Mouse (Mus musculus) kidney, adult 8-10 months (tissue): ENCODE data around the gene Brwd1.
"Not testable (repeated sequence)": the region's sequence is repeated elsewhere in the genome, so short reads cannot be mapped to it uniquely, and the experiment has no call there.

Experiments
- DNase-seq, 2 experiments: peaks; one replicate each; pipeline ENCODE4 v3.0.0; 2022

Brwd1 gene

GRCm38 (mm10) chr16:96080524-96080923, 1.8 kb downstream of the Brwd1 start:
- no peak for DNase-seq

- no peak for DNase-seq
These were observed 14.0 kb downstream of the Brwd1 start for GRCm38 (mm10) chr16:96068364-96068763.

DNA sequence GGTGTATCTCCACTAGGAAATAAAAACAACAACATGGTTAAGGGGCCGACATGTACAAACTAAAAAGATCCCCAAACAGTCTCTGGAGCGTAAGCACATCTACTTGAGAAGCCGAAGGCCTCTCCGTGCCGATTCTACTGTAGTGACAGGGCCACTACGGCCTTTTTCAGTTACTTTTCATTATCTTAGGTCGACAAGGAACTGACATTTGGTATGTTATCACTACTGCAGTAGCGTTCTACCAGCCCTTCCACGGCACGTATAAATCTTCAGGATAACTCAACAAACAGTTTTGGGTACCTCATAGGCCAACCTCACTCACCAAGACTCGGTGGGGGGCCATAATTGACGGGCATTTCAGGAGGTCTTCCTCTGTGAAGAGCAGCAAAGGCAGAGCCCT, 16.2 kb downstream of the Brwd1 start:
- no peak for DNase-seq

DNA sequence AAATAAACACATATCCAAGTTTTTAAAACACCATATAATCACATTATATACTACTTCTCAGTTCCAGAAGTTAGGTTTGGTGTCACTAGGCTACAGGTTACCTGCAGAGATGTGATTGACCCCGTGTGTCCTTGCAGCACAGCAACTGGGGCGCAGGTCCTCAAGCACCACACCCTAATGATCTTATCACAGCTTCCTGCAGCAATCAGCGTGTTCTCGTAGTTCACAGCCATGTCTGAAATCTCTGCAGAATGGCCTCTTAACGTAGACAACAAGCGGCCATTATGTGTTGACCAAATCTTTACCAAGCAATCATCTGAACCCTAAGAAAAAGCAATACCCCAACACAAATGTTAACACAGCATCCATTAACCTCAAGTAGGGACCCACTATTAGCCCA, 17.7 kb downstream of the Brwd1 start:
- no peak for DNase-seq

DNA sequence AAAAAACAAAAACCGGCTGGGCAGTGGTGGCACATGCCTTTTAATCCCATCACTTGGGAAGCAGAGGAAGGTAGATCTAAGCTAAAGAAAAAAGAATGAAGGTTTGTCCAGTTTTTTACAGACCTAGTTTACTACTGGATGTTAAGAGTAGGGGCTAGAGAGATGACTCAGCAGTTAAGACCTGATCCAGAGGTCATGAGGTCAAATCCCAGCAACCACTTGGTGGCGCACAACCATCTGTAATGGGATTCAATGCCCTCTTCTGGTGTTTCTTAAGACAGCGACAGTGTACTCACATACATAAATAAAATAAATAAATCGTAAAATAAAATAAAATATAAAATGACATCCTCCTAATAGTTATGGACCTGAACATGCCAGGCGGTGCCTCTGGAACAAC, 38.2 kb downstream of the Brwd1 start:
- DNase-seq: peak; percentile 43 to 68

GRCm38 (mm10) chr16:96040691-96041090, 41.6 kb downstream of the Brwd1 start:
- DNase-seq: no peak

- DNase-seq: no peak
These were observed 42.8 kb downstream of the Brwd1 start for GRCm38 (mm10) chr16:96039538-96039937.

- DNase-seq: no peak
These were observed 47.9 kb downstream of the Brwd1 start for GRCm38 (mm10) chr16:96034473-96034872.

GRCm38 (mm10) chr16:96032368-96033043, 49.8 kb downstream of the Brwd1 start:
- no peak for DNase-seq

DNA sequence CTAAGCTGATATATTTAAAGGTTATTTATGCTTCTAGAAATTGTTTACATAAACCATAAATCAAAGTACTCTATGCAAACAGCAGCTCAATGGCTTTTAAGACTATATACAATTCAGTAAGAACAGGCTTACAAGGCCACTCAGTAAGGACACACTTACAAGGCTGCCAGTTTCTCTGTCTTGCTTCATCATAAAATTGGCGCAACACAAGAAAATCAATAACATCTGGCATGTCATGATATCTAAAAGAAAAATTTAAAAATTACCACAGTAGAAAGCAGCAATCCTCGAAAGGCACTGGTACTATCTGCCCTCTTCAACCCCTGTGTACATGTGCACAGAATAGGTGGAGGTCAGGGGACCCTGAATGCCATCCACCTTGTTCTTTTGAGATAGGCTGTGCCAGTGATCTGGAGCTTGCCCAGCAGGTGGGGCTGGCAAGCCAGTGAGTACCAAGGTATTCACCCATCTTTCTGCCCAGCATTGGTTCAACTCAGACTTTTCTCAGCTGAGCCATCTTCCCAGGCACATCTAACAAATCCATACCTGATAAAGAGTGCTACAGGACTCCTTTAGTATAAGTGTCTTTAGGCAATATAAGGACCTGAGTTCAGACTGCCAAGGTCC, 51.7 kb downstream of the Brwd1 start:
- peak in 1 of 2 experiments; percentile 15 for DNase-seq

- DNase-seq: no peak
These were observed 56.1 kb downstream of the Brwd1 start for GRCm38 (mm10) chr16:96026256-96026655.

GRCm38 (mm10) chr16:96025244-96025643, 57.1 kb downstream of the Brwd1 start:
- no peak for DNase-seq

DNA sequence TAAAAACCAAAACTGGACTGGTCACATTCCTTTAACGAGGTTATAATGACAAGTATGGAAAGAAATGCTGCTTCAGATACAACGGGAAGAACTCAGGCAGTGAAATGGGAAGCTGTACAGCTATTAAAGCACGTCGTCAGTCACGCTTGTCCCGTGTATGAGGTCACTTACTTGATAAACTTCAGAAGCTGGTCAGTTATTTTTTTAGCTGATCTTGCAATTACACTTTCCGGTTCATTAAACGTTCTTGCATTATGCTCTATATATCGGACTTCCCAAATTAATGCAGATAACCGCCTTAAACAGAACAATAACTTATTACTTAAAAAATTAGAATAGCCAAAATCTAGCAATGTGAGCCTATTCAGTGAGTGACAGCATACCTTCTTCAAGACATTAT, 61.3 kb downstream of the Brwd1 start:
- no peak for DNase-seq

DNA sequence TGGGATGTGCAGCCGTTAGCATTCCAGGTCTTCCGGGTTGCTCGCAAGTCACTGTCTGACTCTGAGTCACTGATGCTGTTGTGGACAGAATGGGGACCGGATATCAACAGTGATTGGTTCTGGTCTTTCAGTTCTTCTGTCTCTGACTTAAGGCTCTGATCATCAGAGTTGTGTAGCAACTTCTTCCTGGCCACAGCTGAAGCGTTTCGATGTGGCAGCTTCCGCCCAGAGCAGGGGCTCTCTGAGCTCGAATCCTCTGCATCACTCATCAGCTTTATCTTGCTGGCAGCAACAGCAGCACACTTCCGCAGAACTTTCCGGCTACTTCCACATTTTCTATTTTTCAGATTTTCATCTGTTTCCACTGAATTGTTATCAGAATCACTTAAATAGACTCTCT, 73.2 kb downstream of the Brwd1 start:
- DNase-seq: not testable (repeated sequence)

DNA sequence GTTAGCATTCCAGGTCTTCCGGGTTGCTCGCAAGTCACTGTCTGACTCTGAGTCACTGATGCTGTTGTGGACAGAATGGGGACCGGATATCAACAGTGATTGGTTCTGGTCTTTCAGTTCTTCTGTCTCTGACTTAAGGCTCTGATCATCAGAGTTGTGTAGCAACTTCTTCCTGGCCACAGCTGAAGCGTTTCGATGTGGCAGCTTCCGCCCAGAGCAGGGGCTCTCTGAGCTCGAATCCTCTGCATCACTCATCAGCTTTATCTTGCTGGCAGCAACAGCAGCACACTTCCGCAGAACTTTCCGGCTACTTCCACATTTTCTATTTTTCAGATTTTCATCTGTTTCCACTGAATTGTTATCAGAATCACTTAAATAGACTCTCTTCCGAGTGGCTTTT, 78.0 kb downstream of the Brwd1 start:
- not testable (repeated sequence) for DNase-seq

DNA sequence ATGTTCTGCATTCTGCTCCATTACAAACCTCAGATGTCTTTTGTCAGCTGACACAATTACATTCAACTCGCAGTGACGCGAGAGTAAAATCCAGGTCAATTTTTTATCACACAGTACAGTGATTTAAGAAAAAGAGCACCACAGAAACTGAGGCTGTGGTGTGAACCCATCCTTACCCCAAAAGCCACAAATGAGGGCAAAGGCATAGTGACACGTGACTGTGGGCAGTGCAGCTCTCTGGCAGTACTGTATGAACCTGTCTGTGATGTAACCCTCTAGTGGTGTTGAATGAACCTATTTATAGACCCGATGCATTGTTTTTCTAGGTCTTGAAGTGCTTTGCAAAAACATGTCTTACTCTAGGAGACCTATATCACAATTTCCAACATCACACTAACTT, 83.0 kb downstream of the Brwd1 start:
- no peak for DNase-seq

GRCm38 (mm10) chr16:95996156-95996555, 86.2 kb downstream of the Brwd1 start:
- no peak for DNase-seq

- DNase-seq: not testable (repeated sequence)
These were observed 87.8 kb downstream of the Brwd1 start for GRCm38 (mm10) chr16:95994576-95994975.

GRCm38 (mm10) chr16:95992596-95992995, 89.7 kb downstream of the Brwd1 start:
- DNase-seq: no peak

- peak in 1 of 2 experiments; percentile 13 for DNase-seq
These were observed 91.0 kb downstream of the Brwd1 start for GRCm38 (mm10) chr16:95991122-95991900.

DNA sequence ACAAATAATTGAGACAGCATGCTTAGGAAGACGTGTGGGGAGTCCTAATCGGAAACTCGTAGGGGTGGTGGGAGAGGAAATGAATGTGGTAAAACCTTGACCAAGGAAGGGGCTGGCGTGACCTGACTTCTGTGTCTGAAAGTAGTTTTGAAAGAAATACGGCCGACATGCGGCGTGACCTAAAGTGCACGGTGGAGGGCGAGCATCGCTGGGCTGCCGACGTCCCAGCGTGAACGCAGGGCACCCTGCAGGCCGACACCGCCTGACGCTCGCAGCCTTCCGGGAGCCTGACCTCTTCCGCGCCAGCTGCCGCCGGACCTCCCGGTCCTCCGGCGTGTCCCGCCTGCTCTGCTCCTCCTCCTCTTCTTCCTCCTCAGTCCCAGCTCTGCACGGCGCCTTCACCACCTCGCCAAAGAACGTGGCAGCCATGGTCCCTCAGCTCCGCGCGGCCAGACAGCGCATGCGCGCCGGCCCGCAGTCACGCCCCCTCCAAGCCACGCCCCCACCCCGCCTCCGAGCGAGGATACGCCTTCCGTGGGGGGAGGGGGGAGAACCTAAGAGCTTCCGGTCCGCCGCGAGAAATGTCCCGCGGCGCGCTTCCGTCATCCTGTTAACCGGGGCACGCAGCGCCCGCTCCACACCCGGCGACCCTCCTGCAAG, 91.7 kb downstream of the Brwd1 start, which contains the start of gene Psmg1:
Gene Psmg1, minus strand, starts transcription at position 499 of the 660 bp plus-strand sequence.
- peak; percentile 93 to 97 for DNase-seq

DNA sequence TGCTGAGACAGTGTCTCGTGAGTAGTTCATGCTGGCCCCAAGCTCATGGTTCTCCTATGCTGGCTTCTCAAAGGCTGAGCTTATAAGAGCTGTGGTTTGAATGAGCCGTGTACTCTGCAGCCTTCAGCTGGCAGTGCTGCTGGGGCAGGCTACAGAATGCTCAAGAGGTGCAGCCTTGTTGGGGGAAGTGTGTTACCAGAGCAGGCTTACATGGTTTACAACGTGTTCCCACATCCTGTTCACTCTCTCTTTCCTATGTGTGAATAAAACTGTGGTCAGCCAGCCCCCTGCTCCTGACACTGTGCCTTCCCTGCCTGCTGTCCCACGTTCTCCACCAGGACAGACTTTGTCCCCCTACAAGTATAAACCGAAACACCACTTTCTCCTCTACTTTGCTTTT, 97.4 kb downstream of the Brwd1 start:
- no peak for DNase-seq

DNA sequence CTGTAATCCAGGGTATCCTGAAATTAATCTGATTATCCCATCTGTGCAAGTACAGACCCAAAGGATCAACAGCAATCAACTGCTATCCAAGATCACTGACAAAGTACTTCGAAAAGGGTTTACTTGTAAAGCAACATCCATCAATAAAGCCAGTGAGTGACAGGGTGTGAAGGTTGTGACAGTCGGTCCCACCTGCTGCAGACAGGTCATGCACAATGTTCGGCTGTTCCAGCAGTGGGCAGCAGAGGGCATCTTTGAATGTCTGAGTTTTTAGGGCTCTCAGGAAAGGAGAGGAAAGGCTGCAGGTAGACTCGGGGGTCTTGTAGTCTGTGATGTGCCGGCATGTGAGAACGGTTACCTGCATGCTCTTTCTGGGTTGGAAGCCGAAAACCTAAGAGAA, 98.7 kb downstream of the Brwd1 start:
- DNase-seq: peak in 1 of 2 experiments; percentile 11
